Mouse (Mus musculus) liver, postnatal 0 days (tissue): ENCODE results near the gene Pth1r. TPM values are rescaled to one million over a fixed set of nuclear protein-coding genes. Genes with fewer than 3 reads are reported as not detected.
A peak's percentile ranks its signal among the peaks of the same experiment; 100 is the strongest.

Experiments
- ATAC-seq: fragments of 200-750 bp; cut with Nextera tagmentation; 2 replicates; pipeline ENCODE4 v1.8.0; 2017; ENCODE audit warnings: mild to moderate bottlenecking, moderate library complexity
- DNase-seq: peaks from one replicate; pipeline ENCODE4 v3.0.0-alpha.2; 2016
- H3K27ac ChIP-seq: fragments of 300-500 bp; sonication (generic); 2 replicates; pipeline ENCODE4 v1.5.1; 2014; ENCODE audit warnings: antibody characterized with exemption, moderate library complexity, mild to moderate bottlenecking, low read depth
- H3K27me3 ChIP-seq: fragments of 300-500 bp; sonication (generic); 2 replicates; pipeline ENCODE4 v1.6.1; 2014; ENCODE audit warnings: low read length, control low read depth, mixed read lengths; ENCODE audit not compliant: insufficient read depth
- H3K36me3 ChIP-seq: fragments of 300-500 bp; sonication (generic); replicated peaks from 2 replicates; pipeline ENCODE4 v1.6.1; 2014; ENCODE audit warnings: mild to moderate bottlenecking, control low read depth, low read length, moderate library complexity, mixed read lengths; ENCODE audit not compliant: insufficient read depth
- H3K4me1 ChIP-seq: fragments of 300-500 bp; sonication (generic); 2 replicates; pipeline ENCODE4 v1.6.1; 2014; ENCODE audit warnings: antibody characterized with exemption, mild to moderate bottlenecking, control low read depth; ENCODE audit not compliant: insufficient read depth
- H3K4me2 ChIP-seq: fragments of 300-500 bp; sonication (generic); 2 replicates; pipeline ENCODE4 v1.6.1; 2014; ENCODE audit warnings: low read depth, mild to moderate bottlenecking, low read length, moderate library complexity, mixed read lengths
- H3K4me3 ChIP-seq: fragments of 300-500 bp; sonication (generic); 2 replicates; pipeline ENCODE4 v1.5.1; 2014; ENCODE audit warnings: low read depth, low read length
- H3K9ac ChIP-seq: fragments of 300-500 bp; sonication (generic); replicated peaks from 2 replicates; pipeline ENCODE4 v1.6.1; 2014; ENCODE audit warnings: mild to moderate bottlenecking, moderate library complexity
- H3K9me3 ChIP-seq: fragments of 300-500 bp; sonication (generic); 2 replicates; pipeline ENCODE4 v1.6.1; 2016; ENCODE audit warnings: mild to moderate bottlenecking, control low read depth, low read length, mixed read lengths
- CTCF ChIP-seq: sonication (generic); IDR thresholded peaks from 2 replicates; pipeline ENCODE4 v1.5.1; 2016; ENCODE audit warnings: antibody characterized with exemption, low read depth
- EP300 ChIP-seq: IDR thresholded peaks from 2 replicates; pipeline ENCODE4 v1.6.1; 2016; ENCODE audit warnings: antibody characterized with exemption, low read depth, mild to moderate bottlenecking
- WGBS: fragments of 180-500 bp; shearing (Covaris S2); extraction: QIAGEN DNeasy Blood & Tissue Kit; methylation state at CpG from one replicate; pipeline ENCODE4 v1.1.7; 2014; ENCODE audit not compliant: insufficient replicate concordance; 5-methylcytosine and 5-hydroxymethylcytosine counted together
- polyA plus RNA-seq: library from polyadenylated mRNA; unstranded; fragments of >200 nt; fragmentation: Nextera tagmentation; extraction: Ambion mirVana; gene quantifications from 2 replicates; pipeline ENCODE4 v1.2.1, GENCODE M21; 2015

The Pth1r gene
- polyA plus RNA-seq, 1 experiment from 2014 or later: 5.3 TPM

- no peak overlapping the region for H3K9ac ChIP-seq
- WGBS: 63% methylated on average over 5 of the region's 5 CpGs
- H3K27ac ChIP-seq: no peak overlapping the region
- H3K4me2 ChIP-seq: no peak overlapping the region
- peaks cover 13% of the 10 kb centered on the region; the same call in 1 of the 2 replicates for H3K4me1 ChIP-seq
- no peaks in the 10 kb centered on the region for H3K36me3 ChIP-seq
- TF ChIP-seq EP300 (no peak), CTCF (peak; percentile 54)
- no peak overlapping the region for H3K4me3 ChIP-seq
- DNase-seq: peak; percentile 36
- peaks cover 6% of the 10 kb centered on the region; the same call in 1 of the 2 replicates for H3K27me3 ChIP-seq
- no peak for ATAC-seq
- H3K9me3 ChIP-seq: no peaks in the 10 kb centered on the region
Measured at GRCm38 (mm10) chr9:110779242-110779913, 32.4 kb upstream of the Pth1r start.

- ATAC-seq (no peak), DNase-seq (no peak)
- no peak overlapping the region for H3K27ac ChIP-seq
- 77% methylated on average over 7 of the region's 7 CpGs for WGBS
- H3K9me3 ChIP-seq: no peaks in the 10 kb centered on the region
- TF ChIP-seq EP300 (no peak), CTCF (peak; percentile 24; the same call in 1 of the 2 replicates)
- H3K27me3 ChIP-seq: peaks cover 6% of the 10 kb centered on the region; the same call in 1 of the 2 replicates
- H3K4me3 ChIP-seq: no peak overlapping the region
- no peak overlapping the region for H3K4me2 ChIP-seq
- no peaks in the 10 kb centered on the region for H3K36me3 ChIP-seq
- no peak overlapping the region for H3K9ac ChIP-seq
- peaks cover 13% of the 10 kb centered on the region; the same call in 1 of the 2 replicates for H3K4me1 ChIP-seq
Measured at GRCm38 (mm10) chr9:110778559-110778958, 31.6 kb upstream of the Pth1r start.

DNA sequence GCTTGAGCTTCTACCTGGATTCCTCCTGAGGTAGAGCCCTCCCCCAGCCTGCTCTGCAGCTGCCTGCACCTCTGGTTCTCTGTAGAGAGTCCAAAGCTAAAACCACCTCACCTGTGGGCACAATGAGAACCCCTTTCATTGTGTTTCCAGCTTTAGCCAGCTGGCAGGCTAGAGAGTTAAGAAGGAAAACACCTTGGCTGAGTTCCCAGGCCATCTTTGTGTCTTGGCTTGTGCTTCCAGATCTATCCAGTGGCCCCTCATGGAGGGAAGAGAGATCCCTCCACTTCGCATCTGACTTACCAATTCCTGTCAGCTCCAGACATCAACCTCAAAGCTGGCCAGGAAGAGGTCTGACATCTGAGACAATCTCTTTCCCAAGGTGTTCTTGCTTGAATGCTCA lies 31.2 kb upstream of the Pth1r start:
- Histone ChIP-seq H3K4me2 (no peak overlapping the region), H3K9me3 (no peaks in the 10 kb centered on the region), H3K27ac (no peak overlapping the region), H3K4me1 (peaks cover 13% of the 10 kb centered on the region; the same call in 1 of the 2 replicates), H3K27me3 (peaks cover 6% of the 10 kb centered on the region; the same call in 1 of the 2 replicates), H3K4me3 (no peak overlapping the region), H3K36me3 (no peaks in the 10 kb centered on the region), H3K9ac (no peak overlapping the region)
- TF ChIP-seq EP300: no peak
- TF ChIP-seq CTCF: no peak
- DNase-seq: no peak
- no peak for ATAC-seq
- 82% methylated on average over 1 of the region's 1 CpGs for WGBS

- H3K27me3 ChIP-seq: peaks cover 3% of the 10 kb centered on the region; the same call in 1 of the 2 replicates
- 81% methylated on average over 10 of the region's 10 CpGs for WGBS
- H3K27ac ChIP-seq: no peak overlapping the region; the same call in 1 of the 2 replicates
- ATAC-seq: no peak
- TF ChIP-seq EP300 (no peak), CTCF (no peak)
- no peak overlapping the region for H3K4me3 ChIP-seq
- H3K4me2 ChIP-seq: no peak overlapping the region
- DNase-seq: no peak
- no peaks in the 10 kb centered on the region for H3K36me3 ChIP-seq
- no peaks in the 10 kb centered on the region for H3K9me3 ChIP-seq
- H3K4me1 ChIP-seq: no peaks in the 10 kb centered on the region
- H3K9ac ChIP-seq: no peak overlapping the region
Measured at GRCm38 (mm10) chr9:110775269-110776022, 28.5 kb upstream of the Pth1r start.

DNA sequence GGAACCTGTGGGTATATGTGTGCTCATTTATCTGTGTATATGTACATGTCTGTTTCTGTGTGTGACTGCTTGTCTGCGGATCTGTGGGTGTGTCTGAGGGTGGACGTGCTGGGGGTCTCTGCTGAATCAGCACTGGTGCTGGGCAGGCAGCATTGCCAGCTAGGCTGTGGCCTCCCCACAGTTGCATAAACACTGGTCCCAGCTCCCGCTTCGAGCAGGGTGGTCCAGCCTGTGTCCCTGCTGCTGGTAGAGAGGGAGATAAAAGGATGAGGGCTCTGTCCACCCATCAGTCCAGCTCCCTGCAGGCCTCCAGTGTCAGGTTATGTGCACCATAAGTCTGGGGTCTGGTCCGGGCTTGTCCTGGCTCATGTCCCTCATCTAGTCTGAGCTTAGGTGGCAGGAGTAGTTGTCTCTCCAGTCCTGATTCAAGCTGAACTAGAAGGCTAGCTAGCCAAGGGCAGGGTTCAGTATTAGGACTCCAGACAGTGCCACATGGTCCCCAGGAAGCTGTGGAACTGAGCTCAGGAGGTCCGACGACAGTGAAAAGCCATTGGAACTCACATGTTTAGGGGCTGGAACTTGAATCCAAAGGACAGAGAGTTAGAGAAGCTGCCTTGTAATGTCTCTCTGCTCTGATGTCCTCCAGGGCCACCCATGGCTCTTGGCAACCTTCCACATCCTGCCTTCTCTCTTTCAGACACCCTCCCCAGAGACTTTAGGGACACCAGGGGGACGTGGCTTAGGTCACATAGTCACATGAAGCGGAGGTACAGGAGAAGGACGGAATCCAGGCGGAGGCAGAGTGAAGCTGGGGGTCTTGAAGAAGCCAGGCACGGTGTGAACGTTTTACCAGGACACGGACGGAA lies 27.7 kb upstream of the Pth1r start:
- Histone ChIP-seq H3K4me3 (no peak overlapping the region), H3K9me3 (no peaks in the 10 kb centered on the region), H3K36me3 (no peaks in the 10 kb centered on the region), H3K27me3 (no peaks in the 10 kb centered on the region), H3K9ac (no peak overlapping the region), H3K4me2 (no peak overlapping the region), H3K4me1 (no peaks in the 10 kb centered on the region), H3K27ac (no peak overlapping the region)
- ATAC-seq (no peak), DNase-seq (no peak)
- TF ChIP-seq CTCF: no peak
- no peak for TF ChIP-seq EP300
- 68% methylated on average over 15 of the region's 15 CpGs for WGBS

GRCm38 (mm10) chr9:110772336-110772735 lies 25.4 kb upstream of the Pth1r start:
- no peaks in the 10 kb centered on the region for H3K9me3 ChIP-seq

More at GRCm38 (mm10) chr9:110772336-110772735, 25.4 kb upstream of the Pth1r start:
- ATAC-seq: no peak
- Histone ChIP-seq H3K4me1 (no peaks in the 10 kb centered on the region), H3K27ac (no peak overlapping the region), H3K9ac (no peak overlapping the region), H3K27me3 (no peaks in the 10 kb centered on the region), H3K36me3 (no peaks in the 10 kb centered on the region), H3K4me3 (no peak overlapping the region), H3K4me2 (no peak overlapping the region)
- DNase-seq: no peak
- TF ChIP-seq CTCF: no peak
- no peak for TF ChIP-seq EP300
- WGBS: 84% methylated on average over 10 of the region's 10 CpGs
